Mouse (Mus musculus): ENCODE results near the gene Slc38a1.

Gene Slc38a1

DNA sequence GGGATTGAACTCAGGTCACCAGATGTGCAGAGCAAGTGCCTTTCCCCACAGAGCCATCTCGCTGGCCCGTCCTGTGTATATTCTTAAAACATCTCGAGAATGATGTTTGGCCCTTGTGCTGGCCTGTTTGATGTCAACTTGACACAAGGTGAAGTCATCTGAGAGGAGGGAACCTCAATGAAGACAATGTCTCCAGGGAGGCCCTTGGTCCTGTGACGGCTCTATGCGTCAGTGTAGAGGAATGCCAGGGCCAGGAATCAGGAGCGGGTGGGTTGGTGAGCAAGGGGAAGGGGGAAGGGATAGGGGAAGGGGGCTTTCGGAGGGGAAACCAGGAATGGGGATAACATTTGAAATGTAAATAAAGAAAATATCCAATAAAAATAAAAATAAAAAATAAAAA is 25.2 kb downstream of the Slc38a1 start:
- no peak for DNase-seq (ENCODE audit: inconsistent ontology term)

DNA sequence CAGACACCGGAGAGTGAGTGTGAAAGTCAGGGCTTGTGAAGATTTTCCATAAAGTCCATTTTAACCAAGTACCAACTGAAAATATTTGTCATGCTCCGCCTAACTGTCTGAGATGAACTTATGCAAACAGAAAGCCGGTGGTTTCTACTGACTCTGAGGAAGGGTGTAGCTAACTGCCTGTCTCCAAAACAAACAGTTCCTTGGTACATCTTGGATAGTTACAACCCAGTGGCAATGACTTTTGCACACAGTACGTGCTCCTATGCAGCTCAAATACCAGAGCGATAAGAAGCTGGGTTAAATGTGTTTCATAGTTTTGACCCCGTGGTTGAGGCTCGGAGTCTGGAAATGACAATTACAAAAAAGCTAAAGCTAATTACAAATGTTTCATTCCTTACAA is 34.0 kb downstream of the Slc38a1 start:
- DNase-seq (ENCODE audit: inconsistent ontology term) = no peak

DNA sequence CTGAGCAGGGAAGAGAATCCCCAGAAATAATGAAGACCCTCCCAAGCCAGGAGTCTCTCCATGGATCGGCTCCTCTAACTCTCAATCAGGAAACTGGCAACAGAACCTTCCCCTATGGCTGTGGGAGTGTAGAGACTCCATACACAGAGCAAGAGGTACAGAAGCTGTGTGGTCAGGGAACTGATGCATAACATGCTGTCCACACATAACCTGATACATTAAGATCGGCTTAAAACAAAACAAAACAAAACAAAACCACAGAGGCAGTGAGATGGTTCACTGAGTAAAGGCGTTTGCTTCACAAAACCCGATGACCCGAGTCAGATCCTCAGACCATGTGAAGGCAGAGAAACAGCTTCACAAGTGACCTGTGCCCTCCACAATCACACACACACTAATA is 35.3 kb downstream of the Slc38a1 start:
- no peak for DNase-seq (ENCODE audit: inconsistent ontology term)

DNA sequence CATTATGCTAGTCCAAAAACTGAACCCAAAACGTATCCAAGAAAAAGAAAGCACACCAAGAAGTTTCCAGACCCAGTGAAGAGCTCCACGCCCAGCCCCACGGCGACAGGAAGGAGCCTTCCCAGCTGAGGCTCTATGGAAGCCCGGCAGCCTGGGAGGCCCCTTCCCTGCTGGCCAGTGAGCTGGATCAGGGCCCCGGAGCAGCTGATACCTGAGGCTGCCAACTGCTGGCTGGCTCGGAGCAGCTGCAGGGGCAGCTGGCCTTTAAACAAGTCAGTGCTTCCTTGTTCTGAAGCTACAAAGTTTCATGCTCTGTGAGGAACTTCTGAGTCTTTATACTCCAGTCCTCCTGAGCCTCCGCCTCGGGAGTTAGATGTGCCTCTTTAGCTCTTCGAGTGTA is 38.4 kb downstream of the Slc38a1 start:
- no peak for DNase-seq (ENCODE audit: inconsistent ontology term)

DNA sequence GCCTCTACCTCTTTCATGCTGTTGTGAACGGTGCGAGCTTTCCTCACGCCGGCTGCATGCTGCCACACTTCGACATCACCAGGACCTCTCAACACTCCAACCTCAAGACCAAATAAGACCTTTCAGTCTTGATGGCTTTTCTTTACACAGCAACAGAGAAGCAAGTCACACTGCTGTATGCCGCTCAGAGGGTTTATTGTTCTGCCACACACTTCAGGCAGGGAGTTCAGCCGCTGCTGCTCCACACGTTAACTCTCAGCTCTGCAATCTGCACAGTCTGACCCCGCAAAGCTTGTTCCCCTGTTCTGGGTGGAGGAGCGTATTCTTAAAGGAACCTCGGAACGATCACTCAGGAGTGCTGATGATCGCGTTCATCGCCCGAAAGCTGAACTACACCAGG is 40.7 kb downstream of the Slc38a1 start:
- no peak for DNase-seq (ENCODE audit: inconsistent ontology term)

DNA sequence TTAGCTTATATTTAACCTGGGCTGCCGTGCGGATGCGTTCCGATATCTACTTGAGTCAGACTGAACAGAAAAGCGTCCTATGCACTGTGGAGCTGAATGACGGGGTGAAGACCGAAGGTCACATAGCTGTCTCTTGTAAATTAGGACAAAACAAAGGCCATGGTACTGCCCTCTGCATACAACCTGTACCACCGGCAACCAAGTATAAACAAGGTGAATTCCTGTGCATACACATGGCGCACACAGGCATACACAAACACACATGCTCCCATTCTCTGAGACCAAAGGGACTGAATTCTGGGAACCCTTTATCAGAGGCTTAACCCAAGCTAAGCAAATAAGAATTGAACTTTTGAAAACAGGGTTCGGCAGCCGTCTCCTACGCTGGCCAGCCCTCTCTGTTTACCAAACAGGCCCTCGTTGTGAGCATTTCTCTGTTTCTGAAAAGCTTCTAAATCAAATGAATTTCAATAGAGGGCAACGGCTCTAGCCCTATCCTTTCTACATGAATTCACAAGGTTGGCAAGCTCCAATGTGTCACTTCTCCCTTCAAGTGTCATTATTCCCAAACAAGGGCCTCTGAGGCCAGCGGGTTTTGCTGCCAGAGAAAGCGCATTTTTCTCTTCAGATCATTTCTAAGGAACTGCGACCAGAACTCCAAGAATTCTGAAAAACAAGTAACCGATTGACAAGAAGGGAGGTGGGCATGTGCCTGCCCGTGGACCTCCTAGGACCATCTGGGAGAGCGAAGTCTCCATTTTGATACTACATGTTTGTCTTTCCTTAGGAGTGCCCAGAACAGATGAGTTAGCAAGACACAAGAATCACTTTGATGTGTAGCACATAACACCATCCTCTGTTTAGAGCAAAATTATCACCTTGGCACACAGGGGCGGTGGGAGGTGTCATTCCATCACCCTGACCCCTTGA is 42.6 kb downstream of the Slc38a1 start:
- peak; percentile 59 for DNase-seq (ENCODE audit: inconsistent ontology term)

DNA sequence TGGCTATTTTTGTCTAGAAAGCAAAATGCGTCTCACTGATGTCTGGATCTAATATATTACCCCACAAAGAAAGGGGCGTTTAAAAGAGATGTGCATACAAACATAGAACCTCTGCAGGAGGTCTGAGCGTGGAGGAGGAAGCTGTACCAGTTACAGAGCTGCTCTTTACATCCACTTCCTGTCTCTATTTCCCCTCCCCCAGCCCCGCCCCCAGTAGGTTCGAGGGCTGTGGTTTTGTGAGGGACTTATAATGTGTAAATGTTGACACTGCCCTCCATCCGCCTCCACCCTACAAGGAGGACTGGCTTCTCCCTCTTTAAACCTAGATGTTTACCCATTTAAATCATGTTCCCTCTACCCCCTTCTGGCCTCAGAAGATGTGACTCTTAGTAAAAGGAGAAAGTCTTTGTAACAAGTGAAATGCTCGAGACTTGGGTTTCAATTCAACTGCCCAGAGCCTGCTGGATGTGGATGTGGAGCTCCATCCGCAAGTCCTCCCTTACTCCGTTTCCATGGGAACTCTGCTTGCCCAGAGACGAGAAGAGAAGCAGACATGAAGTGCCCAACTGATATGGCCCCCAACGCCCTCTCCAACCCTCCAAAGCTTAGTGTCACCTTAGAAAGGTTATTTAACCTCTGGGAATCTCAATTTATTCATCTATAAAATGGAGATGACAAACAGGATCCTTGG is 43.7 kb downstream of the Slc38a1 start:
- DNase-seq (ENCODE audit: inconsistent ontology term) = no peak

DNA sequence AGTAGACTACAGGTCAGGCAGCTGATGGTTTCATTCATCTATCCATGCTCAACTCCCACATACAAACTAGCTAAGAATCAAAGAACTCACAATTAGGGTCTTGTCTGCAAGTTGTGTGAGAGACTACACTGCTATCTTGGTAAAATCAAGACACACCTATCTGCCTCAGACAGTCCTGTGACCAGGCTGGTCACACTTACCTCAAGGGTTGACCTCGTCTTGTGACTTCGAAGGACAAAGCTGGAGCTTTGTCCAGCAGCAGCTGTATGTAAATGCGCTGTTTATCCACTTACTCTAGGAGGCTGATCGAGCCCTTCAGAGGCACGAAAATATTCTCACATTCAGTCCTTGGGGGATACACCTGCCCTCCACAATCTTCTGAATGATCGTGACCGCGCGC is 45.6 kb downstream of the Slc38a1 start:
- DNase-seq (ENCODE audit: inconsistent ontology term) = no peak

DNA sequence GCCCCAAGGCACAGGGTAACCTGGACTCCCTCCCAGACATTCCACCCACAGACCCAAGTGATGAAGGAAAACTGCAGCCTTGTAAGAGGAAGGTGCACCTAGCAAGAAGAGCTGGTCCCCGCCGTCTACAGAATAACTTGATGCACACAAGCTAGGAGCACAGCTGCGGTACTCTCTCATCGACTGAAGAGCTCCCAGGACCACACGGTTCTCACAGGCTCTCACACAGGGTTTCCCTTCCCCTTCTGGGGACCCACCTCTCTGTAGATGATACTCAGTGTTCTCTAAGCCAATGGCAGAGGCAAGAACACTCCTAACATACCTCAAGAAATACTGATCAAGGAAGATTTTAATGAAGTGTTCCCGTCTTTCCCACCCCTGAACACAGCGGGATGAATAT is 48.4 kb downstream of the Slc38a1 start:
- no peak for DNase-seq (ENCODE audit: inconsistent ontology term)

DNA sequence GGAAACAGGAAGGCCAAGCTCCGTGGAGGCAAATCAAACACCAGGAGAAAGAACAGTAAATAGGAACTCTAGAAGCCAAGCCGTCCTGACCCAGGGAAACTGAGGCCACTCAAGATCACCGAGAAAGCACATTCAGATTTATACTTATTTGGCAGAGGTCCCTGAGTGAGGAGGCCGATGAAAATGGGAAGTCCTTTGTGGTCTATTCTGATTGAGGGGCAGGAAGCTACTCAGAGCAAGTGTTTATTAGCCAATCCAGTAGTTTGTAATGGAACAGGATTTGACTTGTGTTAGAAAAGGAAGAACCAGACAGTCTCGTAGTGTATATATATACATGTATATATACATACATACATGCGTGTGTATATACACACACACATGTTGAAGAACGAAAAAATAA is 48.8 kb downstream of the Slc38a1 start:
- no peak for DNase-seq (ENCODE audit: inconsistent ontology term)

DNA sequence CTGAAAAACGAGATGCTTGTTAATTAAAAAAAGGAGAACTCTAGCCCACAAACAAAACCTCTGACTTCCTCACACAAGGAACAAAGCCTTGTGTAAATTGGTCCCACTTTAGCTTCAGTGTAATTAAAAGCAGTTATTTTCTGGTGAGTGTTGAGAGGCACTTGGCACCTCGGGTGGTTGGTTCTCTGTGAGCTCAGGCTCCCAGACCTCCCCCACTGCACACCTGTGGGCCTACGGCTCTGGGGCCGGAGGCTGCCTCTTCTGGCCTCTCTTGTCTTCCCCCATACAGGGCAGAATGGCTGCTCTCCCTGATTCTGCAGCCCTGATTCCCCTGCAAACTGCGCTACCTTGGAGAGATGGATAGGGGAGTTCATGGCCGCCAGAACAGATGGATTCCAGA is 49.3 kb downstream of the Slc38a1 start:
- DNase-seq (ENCODE audit: inconsistent ontology term) = no peak

DNA sequence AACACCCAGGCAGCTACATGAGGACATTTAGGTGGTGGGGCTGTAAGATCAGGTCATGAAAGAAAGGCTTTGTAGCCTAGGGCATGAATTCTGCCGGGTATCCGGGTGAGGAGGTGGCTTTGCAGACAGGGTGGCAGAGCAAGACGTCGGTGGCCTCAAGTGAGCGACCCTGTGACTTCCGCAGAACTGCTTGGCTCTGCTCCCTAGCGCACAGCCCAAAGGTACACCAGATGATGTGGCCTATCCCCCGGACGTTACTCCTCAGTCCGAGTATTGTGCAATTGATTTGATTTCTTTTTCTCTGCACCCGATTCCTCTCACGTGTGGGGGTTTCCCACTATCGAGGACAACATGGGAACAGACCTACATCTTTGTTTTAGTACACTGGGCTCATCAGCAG is 49.7 kb downstream of the Slc38a1 start:
- DNase-seq (ENCODE audit: inconsistent ontology term) = no peak

DNA sequence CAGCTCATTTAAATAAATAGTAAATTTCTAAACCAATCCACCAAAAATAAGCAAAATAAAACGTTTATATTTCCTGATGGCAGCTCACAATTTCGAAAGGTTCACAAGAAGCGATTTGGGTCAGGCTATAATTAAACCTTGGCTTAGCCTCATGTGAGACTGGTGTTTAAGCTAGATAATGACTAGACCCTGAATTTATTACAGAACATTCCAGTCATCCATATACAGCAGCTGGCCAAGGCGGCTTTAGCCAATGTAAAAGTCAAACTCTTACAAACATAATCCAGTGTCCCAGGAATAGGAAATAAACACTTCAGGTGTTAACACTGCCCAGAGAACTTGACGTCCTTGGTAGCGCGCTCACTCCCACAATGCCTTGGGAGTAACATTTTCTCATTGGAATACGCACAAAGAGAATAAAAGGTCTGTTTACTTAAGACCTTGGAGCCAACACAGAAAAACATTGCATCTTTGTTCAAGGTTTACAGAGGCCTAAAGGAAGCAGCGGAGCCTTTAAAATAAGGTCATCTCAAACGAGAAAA is 50.8 kb downstream of the Slc38a1 start:
- DNase-seq (ENCODE audit: inconsistent ontology term) = no peak

DNA sequence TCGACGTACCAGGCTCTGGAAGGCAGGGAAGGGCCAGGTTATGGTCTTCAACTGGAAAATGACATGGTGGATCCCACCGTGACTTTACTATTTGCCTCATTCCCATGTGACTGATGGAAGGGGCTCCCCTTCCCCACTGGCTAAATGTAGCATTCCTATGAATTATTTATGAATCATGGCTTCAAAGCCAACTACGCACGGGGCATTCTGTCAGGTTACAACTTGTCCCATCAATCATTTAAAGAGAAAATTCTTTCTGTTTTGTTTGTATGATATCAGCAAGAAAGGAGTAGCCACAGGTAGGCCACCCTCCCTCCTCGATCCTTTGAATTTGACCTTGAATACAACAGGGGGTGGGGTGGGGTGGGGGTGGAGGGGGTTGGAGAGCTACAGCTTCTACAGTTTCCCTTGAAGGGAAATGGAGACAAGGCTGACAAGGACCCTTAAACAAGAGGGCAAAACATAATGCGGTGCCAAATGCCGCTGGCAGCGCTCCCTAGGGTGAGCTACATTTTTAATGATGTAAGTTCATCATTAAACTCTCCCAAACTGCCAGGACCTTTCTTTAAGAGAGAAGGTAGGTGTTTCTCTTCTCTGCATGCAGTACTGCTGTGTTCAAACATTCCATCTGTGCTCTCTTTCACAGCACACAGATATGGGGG is 53.6 kb downstream of the Slc38a1 start:
- no peak for DNase-seq (ENCODE audit: inconsistent ontology term)

DNA sequence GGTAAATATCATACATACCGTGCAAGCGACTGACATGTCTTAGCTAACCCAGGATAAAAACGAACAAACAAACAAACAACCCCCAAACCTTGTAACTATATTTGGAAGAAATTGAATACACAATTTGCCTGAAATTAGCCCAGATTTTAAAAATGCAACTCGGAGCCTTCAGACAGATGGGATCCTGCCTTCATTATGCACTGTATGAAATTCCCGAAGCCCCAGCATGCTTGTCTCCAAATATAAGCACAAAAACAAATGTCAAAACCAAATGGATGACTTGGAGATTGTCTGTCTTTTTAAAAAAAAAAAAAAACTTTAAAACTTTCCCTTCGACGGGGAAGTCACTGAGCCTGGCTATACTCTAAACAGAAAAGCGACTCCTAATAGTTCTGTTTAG is 54.7 kb downstream of the Slc38a1 start:
- DNase-seq (ENCODE audit: inconsistent ontology term) = no peak

DNA sequence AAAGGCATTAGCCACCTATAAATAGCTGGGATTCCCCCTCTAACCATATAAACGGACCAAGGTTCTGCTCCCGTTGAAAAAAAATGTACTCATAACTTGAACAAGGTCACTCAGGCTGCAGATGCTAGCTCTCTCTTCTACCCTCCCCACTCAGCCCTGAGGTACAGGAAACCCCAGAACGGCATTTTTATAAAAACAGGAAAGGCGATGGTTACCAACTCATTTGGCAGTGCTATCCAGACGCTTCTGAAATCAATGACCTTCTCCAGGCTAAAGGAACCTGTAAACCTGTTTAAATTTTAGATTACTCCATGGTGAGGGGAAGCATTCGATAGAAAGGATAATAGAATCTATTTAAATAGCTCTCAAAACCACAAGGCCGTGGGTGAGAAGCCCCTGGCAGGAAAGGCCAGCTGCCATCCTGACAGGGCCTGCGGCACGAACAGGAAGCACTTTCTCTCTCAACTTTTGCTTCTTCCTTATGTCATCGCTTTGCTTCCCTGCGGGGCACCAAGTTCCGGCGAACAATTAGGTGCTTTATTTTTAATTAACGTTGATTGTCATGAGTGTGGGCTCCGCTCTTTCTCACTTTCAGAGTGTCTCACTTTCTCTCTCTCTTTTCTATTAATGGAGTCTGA is 59.2 kb downstream of the Slc38a1 start:
- DNase-seq (ENCODE audit: inconsistent ontology term) = no peak

DNA sequence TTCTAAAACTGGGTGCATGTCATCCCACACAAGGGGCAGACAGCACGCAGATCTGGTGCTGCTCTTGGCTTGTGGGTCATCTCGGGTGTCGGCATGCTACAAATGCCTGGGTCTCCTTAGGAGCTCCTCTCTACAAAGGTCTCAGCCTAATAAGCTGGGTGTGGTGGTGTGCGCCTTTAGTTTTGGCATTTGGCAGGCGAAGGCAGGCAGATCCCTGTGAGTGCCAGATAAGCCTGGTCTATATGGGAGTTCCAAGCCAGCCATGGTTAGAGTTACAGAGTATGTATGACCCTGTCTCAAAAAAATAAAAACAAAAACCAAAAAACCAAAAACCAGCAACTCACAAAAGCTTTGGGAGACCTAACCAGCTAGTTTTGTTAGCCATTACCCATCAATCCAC is 65.7 kb downstream of the Slc38a1 start:
- no peak for DNase-seq (ENCODE audit: inconsistent ontology term)

DNA sequence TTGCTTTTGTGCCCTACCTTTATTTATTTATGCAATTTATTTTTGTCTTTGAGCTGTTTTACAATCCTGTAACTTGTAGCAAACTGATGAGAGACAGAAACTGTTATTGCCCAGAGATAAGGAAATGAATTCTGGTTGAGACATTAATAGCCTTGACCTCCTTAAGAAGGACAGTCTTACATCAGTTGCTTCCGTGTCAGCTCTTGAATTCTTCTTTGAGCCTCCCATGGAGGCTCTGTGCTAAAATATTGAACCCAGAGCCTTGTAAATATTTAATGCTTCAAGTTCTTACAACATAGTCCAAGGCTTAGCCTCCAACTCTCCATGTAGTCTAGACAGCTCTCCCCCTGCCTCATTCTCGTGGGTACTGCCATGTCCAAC is 73.7 kb downstream of the Slc38a1 start:
- DNase-seq (ENCODE audit: inconsistent ontology term) = no peak

DNA sequence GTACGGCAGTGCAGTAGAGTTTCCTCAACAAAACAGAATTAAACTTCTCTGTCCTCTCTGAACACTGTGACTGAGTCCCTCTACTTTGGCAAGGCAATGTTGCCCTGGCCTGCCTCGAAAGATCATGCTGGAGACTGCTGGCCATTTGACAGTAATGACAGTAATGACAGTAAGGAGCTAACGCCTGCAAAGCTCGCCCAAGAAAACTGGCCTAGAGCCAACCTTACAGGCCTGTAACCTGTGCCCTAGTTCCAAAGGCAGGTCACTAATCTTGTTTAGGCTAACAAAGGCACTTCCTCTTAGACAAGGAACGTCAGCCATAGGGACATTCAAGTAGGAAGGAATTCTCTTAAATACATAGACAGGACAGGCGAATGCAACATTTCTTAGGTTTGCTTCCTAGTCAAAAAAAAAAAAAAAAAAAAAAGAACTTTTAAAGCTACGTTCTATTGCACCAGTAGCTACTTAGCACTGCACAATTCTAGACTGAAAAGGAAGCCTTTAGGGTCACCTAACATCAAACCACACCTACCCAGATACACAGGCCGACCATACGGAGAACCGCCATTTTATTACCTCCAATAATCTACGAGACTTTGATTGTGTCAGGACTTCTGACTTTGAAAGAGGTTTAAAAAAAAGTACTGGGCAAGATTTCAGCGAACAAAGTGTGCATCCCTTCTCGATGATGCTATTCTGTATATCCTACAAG is 74.3 kb downstream of the Slc38a1 start:
- DNase-seq (ENCODE audit: inconsistent ontology term) = no peak

DNA sequence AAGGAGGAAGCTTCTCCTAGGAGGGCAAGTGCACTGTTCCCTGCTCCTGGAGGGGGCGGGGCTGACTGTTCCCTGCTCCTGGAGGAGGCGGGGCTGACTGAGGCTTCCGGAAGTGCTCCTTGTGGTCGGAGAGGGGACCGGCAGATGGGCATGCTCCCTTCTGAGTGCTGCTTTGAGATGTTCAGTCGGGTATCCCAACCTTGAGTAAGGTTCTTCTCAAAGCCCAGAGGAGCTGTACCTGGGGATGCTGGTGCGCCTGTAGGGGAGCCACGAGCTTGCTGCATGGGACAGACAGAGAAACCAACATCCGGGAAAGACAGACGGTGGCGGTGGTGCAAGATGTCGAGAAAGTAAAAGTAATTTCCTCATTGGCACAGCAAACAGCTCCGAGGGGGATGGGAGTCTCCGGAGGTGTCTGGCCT is 75.9 kb downstream of the Slc38a1 start:
- no peak for DNase-seq (ENCODE audit: inconsistent ontology term)

DNA sequence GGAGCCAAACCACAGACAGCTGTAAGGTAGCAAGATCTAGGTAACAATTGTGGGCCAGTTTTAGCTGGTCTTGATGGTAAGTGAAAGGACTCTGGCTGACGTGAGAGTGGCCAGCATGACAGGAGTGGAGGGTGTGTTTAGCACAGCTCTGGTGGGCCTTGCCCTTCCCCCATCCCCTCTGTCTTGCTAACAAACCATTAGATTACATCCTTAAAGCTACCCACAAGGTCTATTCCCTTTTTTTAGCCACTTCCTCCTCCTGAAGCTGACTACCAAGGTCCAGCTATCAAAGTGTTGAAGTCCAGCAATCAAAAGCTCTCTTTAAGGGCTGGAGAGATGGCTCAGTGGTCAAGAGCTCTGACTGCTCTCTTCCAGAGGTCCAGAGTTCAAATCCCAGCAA is 78.9 kb downstream of the Slc38a1 start:
- no peak for DNase-seq (ENCODE audit: inconsistent ontology term)

All from Muller cell, postnatal 12 days (primary cell).